Mouse (Mus musculus) kidney, embryonic 16.5 days (tissue): Measurements from ENCODE around the gene Irgq. TPM values are rescaled to one million over a fixed set of nuclear protein-coding genes. Genes with fewer than 3 reads are reported as not detected.
A peak's percentile ranks its signal among the peaks of the same experiment; 100 is the strongest.

Source experiments
- ATAC-seq: fragments of 200-750 bp; cut with Nextera tagmentation; 2 replicates; pipeline ENCODE4 v1.8.0; 2017; ENCODE audit warnings: moderate TSS enrichment; ENCODE audit not compliant: low FRiP score, low TSS enrichment
- H3K27ac ChIP-seq: fragments of 300-500 bp; sonication (generic); 2 replicates; pipeline ENCODE4 v1.5.1; 2014; ENCODE audit warnings: low read length
- H3K27me3 ChIP-seq: fragments of 300-500 bp; sonication (generic); 2 replicates; pipeline ENCODE4 v1.6.1; 2014; ENCODE audit warnings: low read length, control low read depth, mixed read lengths; ENCODE audit not compliant: insufficient read depth
- H3K36me3 ChIP-seq: fragments of 300-500 bp; sonication (generic); 2 replicates; pipeline ENCODE4 v1.6.1; 2014; ENCODE audit warnings: low read length, control low read depth, mixed read lengths; ENCODE audit not compliant: insufficient read depth
- H3K4me1 ChIP-seq: fragments of 300-500 bp; sonication (generic); 2 replicates; pipeline ENCODE4 v1.6.1; 2014; ENCODE audit warnings: low read length, control low read depth, mixed read lengths; ENCODE audit not compliant: insufficient read depth
- H3K4me2 ChIP-seq: fragments of 300-500 bp; sonication (generic); replicated peaks from 2 replicates; pipeline ENCODE4 v1.6.1; 2014; ENCODE audit warnings: low read depth, low read length
- H3K4me3 ChIP-seq: fragments of 300-500 bp; sonication (generic); 2 replicates; pipeline ENCODE4 v1.5.1; 2014; ENCODE audit warnings: mild to moderate bottlenecking, low read length
- H3K9ac ChIP-seq: fragments of 300-500 bp; sonication (generic); replicated peaks from 2 replicates; pipeline ENCODE4 v1.6.1; 2014; ENCODE audit warnings: low read length
- H3K9me3 ChIP-seq: fragments of 300-500 bp; sonication (generic); 2 replicates; pipeline ENCODE4 v1.6.1; 2016; ENCODE audit warnings: low read length, control low read depth
- WGBS: fragments of 180-500 bp; shearing (Covaris S2); extraction: QIAGEN DNeasy Blood & Tissue Kit; methylation state at CpG from one replicate; pipeline ENCODE4 v1.1.7; 2014; 5-methylcytosine and 5-hydroxymethylcytosine counted together
- polyA plus RNA-seq: library from polyadenylated mRNA; unstranded; fragments of >200 nt; fragmentation: Nextera tagmentation; extraction: Ambion mirVana; gene quantifications from 2 replicates; pipeline ENCODE4 v1.2.1, GENCODE M21; 2015

Gene Irgq
- polyA plus RNA-seq, 1 experiment from 2014 or later, result 7.8 TPM

- H3K4me2 ChIP-seq, result no peak overlapping the region
- no peak overlapping the region for H3K27ac ChIP-seq
- no peak overlapping the region for H3K4me3 ChIP-seq
- no peak overlapping the region for H3K9ac ChIP-seq
- peaks cover 29% of the 10 kb centered on the region; the same call in 1 of the 2 replicates for H3K36me3 ChIP-seq
- H3K4me1 ChIP-seq, result no peaks in the 10 kb centered on the region; the same call in 1 of the 2 replicates
- ATAC-seq, result no peak
- no peaks in the 10 kb centered on the region for H3K9me3 ChIP-seq
- H3K27me3 ChIP-seq, result no peaks in the 10 kb centered on the region
- WGBS, result 86% methylated on average over 4 of the region's 4 CpGs
Observed at GRCm38 (mm10) chr7:24561450-24561849, 31.0 kb downstream of the Irgq start.

- no peaks in the 10 kb centered on the region for H3K9me3 ChIP-seq
- H3K27me3 ChIP-seq, result no peaks in the 10 kb centered on the region
- H3K36me3 ChIP-seq, result peaks cover 45% of the 10 kb centered on the region
- no peak overlapping the region for H3K4me3 ChIP-seq
- no peak overlapping the region for H3K9ac ChIP-seq
- H3K27ac ChIP-seq, result no peak overlapping the region
- 45% methylated on average over 8 of the region's 8 CpGs for WGBS
- no peaks in the 10 kb centered on the region; the same call in 1 of the 2 replicates for H3K4me1 ChIP-seq
- no peak overlapping the region for H3K4me2 ChIP-seq
- no peak for ATAC-seq
Observed at GRCm38 (mm10) chr7:24563191-24563836, 32.8 kb downstream of the Irgq start.

DNA sequence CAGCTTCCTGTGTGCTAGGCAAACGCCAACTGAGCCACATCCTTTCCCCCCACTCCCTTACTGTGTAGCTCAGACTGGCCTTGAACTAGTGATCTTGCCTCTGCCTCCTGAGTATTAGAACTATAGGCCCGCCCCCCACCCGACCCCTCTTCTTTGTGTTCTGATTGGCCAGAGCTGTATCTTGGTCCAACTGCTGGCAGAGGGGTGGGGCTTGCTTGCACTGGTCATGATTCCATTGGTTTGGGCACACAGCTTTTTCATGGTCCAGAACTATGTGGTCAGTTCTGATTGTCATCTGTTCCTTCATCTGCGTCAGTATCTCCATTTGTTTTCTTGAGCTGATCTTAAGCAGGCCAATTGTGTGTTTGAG, 33.3 kb downstream of the Irgq start:
- 79% methylated on average over 4 of the region's 4 CpGs for WGBS
- H3K4me3 ChIP-seq, result no peak overlapping the region

DNA sequence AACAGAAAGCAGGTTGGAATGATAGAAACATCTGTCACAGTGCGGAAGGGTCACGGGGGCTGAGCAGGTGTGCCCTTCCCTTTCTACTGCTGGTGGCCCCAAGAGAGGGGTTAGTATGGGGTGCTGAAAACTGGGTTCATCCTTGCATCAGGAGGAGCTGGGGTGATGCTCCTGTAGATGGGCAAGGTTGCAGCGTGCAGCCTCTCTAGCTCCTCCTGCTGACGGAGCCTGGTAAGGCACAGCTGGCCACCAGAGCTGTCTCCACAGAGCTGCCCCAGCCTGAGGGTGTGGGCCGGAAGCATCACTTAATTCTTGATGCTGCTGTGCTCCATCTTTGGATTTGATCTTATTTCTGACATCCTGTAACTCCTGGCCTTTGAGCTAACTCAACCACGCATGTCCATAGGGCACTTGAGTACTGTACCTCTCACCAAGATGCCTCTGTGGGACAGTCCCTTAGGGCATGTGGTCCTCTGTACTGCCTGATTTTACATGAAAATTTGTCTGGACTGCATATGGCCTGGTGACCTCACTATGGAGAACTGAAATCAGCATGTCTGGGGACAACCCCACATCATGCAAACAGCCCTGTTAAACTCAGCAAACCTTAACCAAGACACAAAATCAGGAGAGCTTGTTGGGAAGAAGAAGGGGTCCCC, 34.2 kb downstream of the Irgq start:
- no peak overlapping the region for H3K9ac ChIP-seq
- no peak overlapping the region for H3K4me2 ChIP-seq
- H3K27me3 ChIP-seq, result no peaks in the 10 kb centered on the region
- H3K9me3 ChIP-seq, result no peaks in the 10 kb centered on the region
- H3K36me3 ChIP-seq, result peaks cover 54% of the 10 kb centered on the region
- no peak overlapping the region for H3K4me3 ChIP-seq
- H3K27ac ChIP-seq, result no peak overlapping the region
- ATAC-seq, result 0 out of 2 replicates have a peak, but pooled peaks have one; percentile 13
- H3K4me1 ChIP-seq, result no peaks in the 10 kb centered on the region; the same call in 1 of the 2 replicates
- 68% methylated on average over 6 of the region's 6 CpGs for WGBS

More for the DNA sequence above, 33.3 kb downstream of the Irgq start:
- Histone ChIP-seq H3K27ac (no peak overlapping the region), H3K27me3 (no peaks in the 10 kb centered on the region), H3K36me3 (peaks cover 50% of the 10 kb centered on the region), H3K4me2 (no peak overlapping the region), H3K9me3 (no peaks in the 10 kb centered on the region), H3K9ac (no peak overlapping the region), H3K4me1 (no peaks in the 10 kb centered on the region; the same call in 1 of the 2 replicates)
- ATAC-seq, result no peak

GRCm38 (mm10) chr7:24565627-24566026, 35.1 kb downstream of the Irgq start:
- Histone ChIP-seq H3K4me2 (no peak overlapping the region), H3K9me3 (no peaks in the 10 kb centered on the region), H3K27me3 (no peaks in the 10 kb centered on the region), H3K4me1 (no peaks in the 10 kb centered on the region; the same call in 1 of the 2 replicates), H3K27ac (no peak overlapping the region), H3K9ac (no peak overlapping the region), H3K4me3 (no peak overlapping the region), H3K36me3 (peaks cover 55% of the 10 kb centered on the region)
- WGBS, result 95% methylated on average over 11 of the region's 11 CpGs
- no peak for ATAC-seq

DNA sequence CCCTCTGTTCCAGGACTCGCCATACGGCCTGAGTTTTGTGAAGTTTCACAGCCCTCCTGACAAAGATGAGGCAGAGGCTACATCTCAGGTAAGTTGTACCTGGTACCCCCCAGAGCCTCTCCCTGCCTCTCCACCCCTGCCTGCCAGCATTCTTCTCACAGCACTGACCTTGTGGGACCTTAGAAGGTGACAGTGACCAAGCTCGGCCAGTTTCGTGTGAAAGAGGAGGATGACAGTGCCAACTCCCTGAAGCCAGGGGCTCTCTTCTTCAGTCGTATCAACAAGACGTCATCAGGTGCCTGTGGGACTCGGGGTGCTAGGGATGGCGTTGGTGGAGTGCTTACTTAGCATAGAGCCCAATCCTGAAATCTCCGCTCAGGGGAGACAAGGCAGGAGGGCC, 35.7 kb downstream of the Irgq start:
- no peak overlapping the region for H3K4me2 ChIP-seq
- H3K9ac ChIP-seq, result no peak overlapping the region
- H3K36me3 ChIP-seq, result peaks cover 58% of the 10 kb centered on the region
- no peaks in the 10 kb centered on the region for H3K27me3 ChIP-seq
- H3K4me1 ChIP-seq, result no peaks in the 10 kb centered on the region; the same call in 1 of the 2 replicates
- no peaks in the 10 kb centered on the region for H3K9me3 ChIP-seq
- 94% methylated on average over 9 of the region's 9 CpGs for WGBS
- H3K4me3 ChIP-seq, result no peak overlapping the region
- no peak for ATAC-seq
- no peak overlapping the region for H3K27ac ChIP-seq

- Histone ChIP-seq H3K36me3 (peaks cover 65% of the 10 kb centered on the region), H3K27me3 (no peaks in the 10 kb centered on the region), H3K4me1 (no peaks in the 10 kb centered on the region), H3K4me2 (no peak overlapping the region), H3K27ac (no peak overlapping the region), H3K9ac (no peak overlapping the region), H3K4me3 (no peak overlapping the region), H3K9me3 (no peaks in the 10 kb centered on the region)
- ATAC-seq, result no peak
- WGBS, result 93% methylated on average over 4 of the region's 4 CpGs
Observed at GRCm38 (mm10) chr7:24568512-24568911, 38.0 kb downstream of the Irgq start.

- 73% methylated on average over 4 of the region's 4 CpGs for WGBS
- H3K27ac ChIP-seq, result no peak overlapping the region
- H3K4me2 ChIP-seq, result no peak overlapping the region
- no peaks in the 10 kb centered on the region for H3K9me3 ChIP-seq
- H3K9ac ChIP-seq, result no peak overlapping the region
- H3K27me3 ChIP-seq, result no peaks in the 10 kb centered on the region
- no peak overlapping the region for H3K4me3 ChIP-seq
- no peak for ATAC-seq
- no peaks in the 10 kb centered on the region for H3K4me1 ChIP-seq
- peaks cover 55% of the 10 kb centered on the region for H3K36me3 ChIP-seq
Observed at GRCm38 (mm10) chr7:24571071-24571470, 40.6 kb downstream of the Irgq start.

DNA sequence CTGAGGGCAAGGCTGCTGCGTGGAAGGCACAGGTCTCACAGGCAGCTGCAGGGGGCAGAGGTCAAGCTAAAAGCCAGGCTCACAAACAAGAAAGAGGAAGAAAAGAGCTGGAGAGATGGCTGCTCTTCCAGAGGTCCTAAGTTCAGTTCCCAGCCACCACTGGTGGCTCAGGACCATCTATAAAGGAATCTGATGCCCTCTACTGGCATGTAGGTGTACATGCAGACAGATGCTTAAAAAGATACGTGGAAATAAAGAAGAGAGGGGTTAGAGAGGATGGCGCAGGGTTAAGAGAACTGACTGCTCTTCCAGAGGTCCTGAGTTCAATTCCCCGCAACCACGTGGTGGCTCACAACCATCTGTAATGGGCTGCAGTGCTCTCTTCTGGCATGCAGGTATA, 42.0 kb downstream of the Irgq start:
- no peaks in the 10 kb centered on the region for H3K27me3 ChIP-seq
- H3K9ac ChIP-seq, result no peak overlapping the region
- H3K36me3 ChIP-seq, result peaks cover 41% of the 10 kb centered on the region
- no peaks in the 10 kb centered on the region for H3K9me3 ChIP-seq
- H3K4me3 ChIP-seq, result no peak overlapping the region
- no peak for ATAC-seq
- H3K4me1 ChIP-seq, result no peaks in the 10 kb centered on the region
- H3K27ac ChIP-seq, result no peak overlapping the region
- WGBS, result 60% methylated on average over 5 of the region's 5 CpGs
- H3K4me2 ChIP-seq, result no peak overlapping the region

DNA sequence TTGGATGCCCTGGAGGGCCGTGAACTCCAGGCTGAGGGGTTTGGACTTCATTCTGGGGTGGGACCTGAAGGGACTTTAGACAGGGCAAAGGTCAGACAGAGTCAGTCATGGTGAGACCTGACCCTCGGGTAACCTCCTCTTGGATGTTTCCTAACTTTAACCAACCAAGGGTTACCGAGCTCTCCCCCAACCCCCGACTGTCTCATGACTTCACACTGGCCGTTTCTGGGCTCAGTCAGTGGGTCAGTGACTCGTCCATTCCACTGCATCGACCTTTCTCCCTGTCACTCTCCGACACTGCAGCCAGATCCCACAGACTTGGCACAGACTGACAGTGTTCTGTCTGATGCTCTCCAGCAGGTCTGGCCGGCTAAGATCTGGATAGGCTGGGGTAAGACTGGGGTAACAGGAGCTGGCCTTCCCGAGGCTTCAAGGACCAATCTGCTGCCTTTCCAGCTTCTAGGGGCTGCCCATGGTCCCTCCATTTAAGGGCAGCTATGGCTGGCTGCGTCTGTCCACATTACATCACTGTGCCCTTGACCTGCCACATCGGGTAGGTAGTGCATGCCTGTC, 43.8 kb downstream of the Irgq start:
- Histone ChIP-seq H3K4me3 (no peak overlapping the region), H3K9ac (no peak overlapping the region), H3K27ac (no peak overlapping the region), H3K27me3 (no peaks in the 10 kb centered on the region), H3K4me1 (no peaks in the 10 kb centered on the region), H3K9me3 (no peaks in the 10 kb centered on the region), H3K4me2 (no peak overlapping the region), H3K36me3 (peaks cover 24% of the 10 kb centered on the region)
- WGBS, result 49% methylated on average over 12 of the region's 12 CpGs
- ATAC-seq, result peak; percentile 63; the same call in 1 of the 2 replicates
